Mouse (Mus musculus): ENCODE measurements at regions not wholly inside any gene's neighbourhood (a gene's known extent, or its start where the extent isn't known, plus 50 kb on each side); places are given as distances from the start of the nearest gene placed in this dataset.

- Histone ChIP-seq H3K4me3 (no peak overlapping the region), H3K36me3 (ENCODE audit: control insufficient read depth, insufficient read depth, low read length) (no peaks in the 10 kb centered on the region), H3K9ac (ENCODE audit: low read depth, low read length) (no peak overlapping the region), H3K79me2 (replicated peaks; ENCODE audit: control insufficient read depth, insufficient read depth, low read length) (no peaks in the 10 kb centered on the region), H3K4me1 (ENCODE audit: control insufficient read depth, insufficient read depth, low read length) (no peaks in the 10 kb centered on the region), H3K27ac (no peak overlapping the region), H3K27me3 (ENCODE audit: control insufficient read depth, insufficient read depth, low read length) (no peaks in the 10 kb centered on the region)
- intact Hi-C loops (cut with DNase I), result no loop called here
- TF ChIP-seq POLR2A (IDR thresholded peaks at IDR 0.05; ENCODE audit: insufficient read depth, low read depth, low read length), result no peak
- TF ChIP-seq CTCF (IDR thresholded peaks at IDR 0.05), result no peak
- TF ChIP-seq EP300 (IDR thresholded peaks at IDR 0.05; ENCODE audit: insufficient read depth, low read depth, low read length), result no peak
- no peak for DNase-seq
- 28% methylated on average over 11 of the region's 11 CpGs for WGBS
Measured at GRCm38 (mm10) chr8:103938283-103939230, 162.9 kb upstream of the Cdh5 start.

DNA sequence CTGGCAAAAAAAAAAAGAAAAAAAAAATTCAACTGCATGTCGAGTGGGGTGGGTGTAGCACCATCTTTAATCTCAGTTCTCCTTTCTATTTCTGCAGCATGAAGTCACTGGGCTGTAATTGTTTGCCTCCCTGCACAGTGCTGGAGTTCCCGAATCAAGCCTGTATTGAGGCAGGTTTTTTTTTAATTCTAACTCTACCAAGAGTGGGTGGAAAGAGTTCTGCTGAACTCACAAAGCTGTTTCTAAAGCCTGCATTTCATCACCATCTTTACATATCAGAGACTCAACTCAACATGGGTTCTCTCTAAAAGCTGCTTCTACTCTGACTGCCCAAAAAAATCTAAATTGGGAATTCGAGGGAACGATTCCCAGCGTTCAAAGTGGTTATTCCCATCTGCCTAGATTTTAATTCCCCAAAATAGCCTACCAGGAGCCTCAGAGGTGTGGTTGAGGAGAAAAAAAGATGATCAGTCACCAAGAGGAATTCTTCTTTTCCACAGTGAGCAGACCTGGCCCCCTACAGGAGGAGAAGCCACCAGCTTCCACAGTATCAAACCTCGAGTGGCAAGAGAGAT lies 160.4 kb upstream of the Cdh5 start:
- Histone ChIP-seq H3K27ac (no peak overlapping the region), H3K4me1 (ENCODE audit: control insufficient read depth, insufficient read depth, low read length) (no peaks in the 10 kb centered on the region), H3K4me3 (no peak overlapping the region), H3K27me3 (ENCODE audit: control insufficient read depth, insufficient read depth, low read length) (no peaks in the 10 kb centered on the region), H3K36me3 (ENCODE audit: control insufficient read depth, insufficient read depth, low read length) (no peaks in the 10 kb centered on the region), H3K9ac (ENCODE audit: low read depth, low read length) (no peak overlapping the region), H3K79me2 (replicated peaks; ENCODE audit: control insufficient read depth, insufficient read depth, low read length) (no peaks in the 10 kb centered on the region)
- no peak for DNase-seq
- TF ChIP-seq EP300 (IDR thresholded peaks at IDR 0.05; ENCODE audit: insufficient read depth, low read depth, low read length) (no peak), CTCF (IDR thresholded peaks at IDR 0.05) (no peak), POLR2A (IDR thresholded peaks at IDR 0.05; ENCODE audit: insufficient read depth, low read depth, low read length) (no peak)
- intact Hi-C loops (cut with DNase I), result no loop called here
- 74% methylated on average over 6 of the region's 6 CpGs for WGBS

DNA sequence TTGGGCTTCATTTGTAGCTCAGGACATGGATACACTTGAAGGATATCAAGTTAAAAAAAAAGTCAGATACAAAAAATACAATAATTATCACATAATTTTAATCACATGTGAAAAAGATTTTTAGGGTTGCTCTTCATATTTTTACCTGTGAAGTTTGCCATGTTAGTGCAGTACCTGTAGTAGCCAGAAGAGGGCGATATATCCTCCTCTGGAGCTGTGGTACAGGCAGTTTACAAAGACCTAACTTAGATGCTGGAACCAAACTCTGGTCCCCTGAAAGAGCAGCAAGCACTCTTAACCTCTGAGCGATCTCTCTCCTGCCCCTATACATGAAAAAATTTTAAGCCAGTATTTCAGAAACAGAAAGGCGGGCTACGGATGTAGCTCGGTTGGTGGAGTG lies 153.0 kb upstream of the Cdh5 start:
- WGBS, result 79% methylated on average over 5 of the region's 5 CpGs
- Histone ChIP-seq H3K27ac (no peak overlapping the region), H3K79me2 (replicated peaks; ENCODE audit: control insufficient read depth, insufficient read depth, low read length) (no peaks in the 10 kb centered on the region), H3K9ac (ENCODE audit: low read depth, low read length) (no peak overlapping the region), H3K27me3 (ENCODE audit: control insufficient read depth, insufficient read depth, low read length) (no peaks in the 10 kb centered on the region), H3K36me3 (ENCODE audit: control insufficient read depth, insufficient read depth, low read length) (no peaks in the 10 kb centered on the region), H3K4me3 (no peak overlapping the region), H3K4me1 (ENCODE audit: control insufficient read depth, insufficient read depth, low read length) (no peaks in the 10 kb centered on the region)
- no peak for TF ChIP-seq EP300 (IDR thresholded peaks at IDR 0.05; ENCODE audit: insufficient read depth, low read depth, low read length)
- TF ChIP-seq CTCF (IDR thresholded peaks at IDR 0.05), result peak; percentile 58
- DNase-seq, result no peak
- intact Hi-C loops (cut with DNase I), result no loop called here

- Histone ChIP-seq H3K9ac (ENCODE audit: low read depth, low read length) (no peak overlapping the region), H3K4me3 (no peak overlapping the region), H3K79me2 (replicated peaks; ENCODE audit: control insufficient read depth, insufficient read depth, low read length) (no peaks in the 10 kb centered on the region), H3K27me3 (ENCODE audit: control insufficient read depth, insufficient read depth, low read length) (no peaks in the 10 kb centered on the region), H3K4me1 (ENCODE audit: control insufficient read depth, insufficient read depth, low read length) (no peaks in the 10 kb centered on the region), H3K36me3 (ENCODE audit: control insufficient read depth, insufficient read depth, low read length) (no peaks in the 10 kb centered on the region), H3K27ac (no peak overlapping the region)
- TF ChIP-seq EP300 (IDR thresholded peaks at IDR 0.05; ENCODE audit: insufficient read depth, low read depth, low read length), result no peak
- no peak for TF ChIP-seq POLR2A (IDR thresholded peaks at IDR 0.05; ENCODE audit: insufficient read depth, low read depth, low read length)
- no peak for TF ChIP-seq CTCF (IDR thresholded peaks at IDR 0.05)
- DNase-seq, result no peak
- 74% methylated on average over 4 of the region's 4 CpGs for WGBS
- intact Hi-C loops (cut with DNase I), result no loop called here
Measured at GRCm38 (mm10) chr8:103950460-103950859, 151.0 kb upstream of the Cdh5 start.

- H3K79me2 ChIP-seq (replicated peaks; ENCODE audit: control insufficient read depth, insufficient read depth, low read length), result no peaks in the 10 kb centered on the region
- no peak overlapping the region for H3K4me3 ChIP-seq
- no peaks in the 10 kb centered on the region for H3K27me3 ChIP-seq (ENCODE audit: control insufficient read depth, insufficient read depth, low read length)
- H3K9ac ChIP-seq (ENCODE audit: low read depth, low read length), result no peak overlapping the region
- no peaks in the 10 kb centered on the region for H3K4me1 ChIP-seq (ENCODE audit: control insufficient read depth, insufficient read depth, low read length)
- H3K27ac ChIP-seq, result no peak overlapping the region
- 88% methylated on average over 2 of the region's 2 CpGs for WGBS
- intact Hi-C loops (cut with DNase I), result no loop called here
- H3K36me3 ChIP-seq (ENCODE audit: control insufficient read depth, insufficient read depth, low read length), result no peaks in the 10 kb centered on the region
- TF ChIP-seq EP300 (IDR thresholded peaks at IDR 0.05; ENCODE audit: insufficient read depth, low read depth, low read length), result no peak
- no peak for TF ChIP-seq POLR2A (IDR thresholded peaks at IDR 0.05; ENCODE audit: insufficient read depth, low read depth, low read length)
- TF ChIP-seq CTCF (IDR thresholded peaks at IDR 0.05), result no peak
- DNase-seq, result no peak
Measured at GRCm38 (mm10) chr8:103953586-103953985, 147.8 kb upstream of the Cdh5 start.

Data from heart, adult 2 months (tissue).